In the genomic region with DNA sequence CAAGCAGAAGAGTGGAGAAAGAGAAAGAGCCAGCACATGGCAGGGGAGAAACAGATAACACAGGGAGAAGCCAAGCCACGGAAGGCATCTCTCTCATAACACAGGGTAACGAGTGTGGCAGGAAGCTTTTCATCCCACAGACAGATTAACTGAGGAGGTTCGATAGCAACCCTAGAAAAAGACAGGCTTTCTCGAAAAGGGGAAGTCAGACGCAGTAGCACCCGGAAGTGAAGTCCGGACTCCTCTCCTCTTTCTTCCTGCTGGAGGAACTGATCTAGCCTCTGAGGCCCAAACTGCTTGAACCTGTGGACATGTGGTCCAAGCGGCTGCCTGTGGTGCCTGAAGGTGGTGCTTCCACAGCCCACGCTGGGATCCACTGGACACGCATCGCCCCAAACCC, we compare ENCODE assay signal across 9 mouse cellular contexts. TPM values are rescaled to one million over a fixed set of nuclear protein-coding genes. Genes with fewer than 3 reads are reported as not detected.
DNase-seq lines count a peak whose midpoint lies in the region; ATAC-seq and TF ChIP-seq lines count a peak whose summit lies in the region.
"Had no signal": no experiment of that assay in that cellular context is flagged by ENCODE, and none has a peak within 500 bp of the region (broad histone marks: within the 10 kb centered on the region; RNA-seq: fewer than 3 reads in every experiment).

No protein-coding gene starts in this region.

- TF ChIP-seq CTCF in small intestine, adult 2 months (IDR thresholded peaks at IDR 0.05; ENCODE audit: extremely low read depth, insufficient read length, insufficient replicate concordance, low read depth, low read length) = no peak
- TF ChIP-seq CTCF in gastrocnemius, adult 2 months (IDR thresholded peaks at IDR 0.05) = no peak

- DNase-seq in CD8-positive naive resting alpha-beta T cell, adult 2 months (ENCODE audit: low read depth in 2 of 2, low spot score in 2 of 2) = peak; percentile 33 to 50
- no peak for DNase-seq in layer of hippocampus, adult 8-10 months (ENCODE audit: low spot score in 2 of 2)
- no peak for DNase-seq in gastrocnemius, adult 2 months
- DNase-seq in urinary bladder, postnatal 36 days (ENCODE audit: low spot score in 2 of 2) = no peak

- no peak for TF ChIP-seq POLR2A in small intestine, adult 2 months (IDR thresholded peaks at IDR 0.05; ENCODE audit: low read depth, low read length)

- H3K4me2 ChIP-seq in liver, embryonic 12.5 days = peak overlapping the region; percentile 70
- H3K4me2 ChIP-seq: hindbrain, embryonic 12.5 days had no signal

- peak overlapping the region; percentile 17 for H3K4me3 ChIP-seq in erythroblast, embryonic 14.5 days (replicated peaks)
- peak overlapping the region; percentile 41 for H3K4me3 ChIP-seq in liver, embryonic 12.5 days
- peak overlapping the region; percentile 37 for H3K4me3 ChIP-seq in small intestine, adult 2 months (ENCODE audit: low read depth, low read length)
- H3K4me3 ChIP-seq in gastrocnemius, adult 2 months = no peak overlapping the region
- H3K4me3 ChIP-seq: hindbrain, embryonic 12.5 days had no signal

- H3K36me3 ChIP-seq in erythroblast, embryonic 14.5 days (ENCODE audit: control insufficient read depth) = no peaks in the 10 kb centered on the region
- no peaks in the 10 kb centered on the region for H3K36me3 ChIP-seq in liver, embryonic 12.5 days
- H3K36me3 ChIP-seq in small intestine, adult 2 months (ENCODE audit: control insufficient read depth, insufficient read depth, low read length) = no peaks in the 10 kb centered on the region
- H3K36me3 ChIP-seq: hindbrain, embryonic 12.5 days had no signal

- H3K9ac ChIP-seq in liver, embryonic 12.5 days = peak overlapping the region; percentile 45
- H3K9ac ChIP-seq: hindbrain, embryonic 12.5 days had no signal

- WGBS in liver, embryonic 12.5 days (ENCODE audit: insufficient replicate concordance) = 21% methylated on average over 11 of the region's 11 CpGs
- 70% methylated on average over 11 of the region's 11 CpGs for WGBS in small intestine, adult 2 months

- H3K27ac ChIP-seq in liver, embryonic 12.5 days = peak overlapping the region; percentile 72
- peak overlapping the region; percentile 78 for H3K27ac ChIP-seq in small intestine, adult 2 months (ENCODE audit: insufficient read depth, low read depth, low read length)
- H3K27ac ChIP-seq in gastrocnemius, adult 2 months = no peak overlapping the region
- H3K27ac ChIP-seq: hindbrain, embryonic 12.5 days had no signal

- ATAC-seq in erythroblast, adult 5-6 weeks (replicated peaks; ENCODE audit: low FRiP score, poor library complexity, severe bottlenecking) = no peak
- peak; percentile 40 for ATAC-seq in liver, embryonic 12.5 days

- intact Hi-C loops in gastrocnemius, adult 2 months (cut with DNase I) = loop anchor here (10.0 kb wide), 1 partner anchor 207 kb away; no protein-coding TSS in a partner anchor

- H3K9me3 ChIP-seq in erythroblast, embryonic 14.5 days (ENCODE audit: control insufficient read depth, low read length) = no peaks in the 10 kb centered on the region
- H3K9me3 ChIP-seq in liver, embryonic 12.5 days (replicated peaks) = no peaks in the 10 kb centered on the region
- H3K9me3 ChIP-seq: hindbrain, embryonic 12.5 days had no signal

- no peaks in the 10 kb centered on the region for H3K27me3 ChIP-seq in erythroblast, embryonic 14.5 days (ENCODE audit: control insufficient read depth)
- H3K27me3 ChIP-seq in liver, embryonic 12.5 days (replicated peaks) = no peaks in the 10 kb centered on the region
- no peaks in the 10 kb centered on the region for H3K27me3 ChIP-seq in small intestine, adult 2 months (ENCODE audit: control insufficient read depth, insufficient read depth, low read length)
- H3K27me3 ChIP-seq: hindbrain, embryonic 12.5 days had no signal

- H3K4me1 ChIP-seq in erythroblast, embryonic 14.5 days (ENCODE audit: control insufficient read depth) = peaks cover 9% of the 10 kb centered on the region
- peaks cover 22% of the 10 kb centered on the region for H3K4me1 ChIP-seq in liver, embryonic 12.5 days
- H3K4me1 ChIP-seq in small intestine, adult 2 months (ENCODE audit: control insufficient read depth, insufficient read depth, insufficient read length, low read length) = 0 out of 2 replicates have a peak, but pooled peaks cover 5% of the 10 kb centered on the region
- H3K4me1 ChIP-seq: hindbrain, embryonic 12.5 days had no signal

RNA-seq across cellular contexts. Expression of a gene that starts 15.3 kb away (rescaled TPM):
- not detected in 2 replicates for polyA plus RNA-seq in erythroblast, embryonic 14.5 days (2012)
- not detected in 2 replicates for total RNA-seq in erythroblast, adult 5-6 weeks (2015; ENCODE audit: low replicate concordance)
- total RNA-seq in erythroblast, adult 5-6 weeks (2017; ENCODE audit: low replicate concordance) = not detected in 2 replicates
- 0.39 and 0.66 TPM in 2 replicates for polyA plus RNA-seq in liver, embryonic 12.5 days (2016; fragmentation: Nextera tagmentation; extraction: Ambion mirVana)
- 0.08 and 0.33 TPM in 2 replicates for polyA plus RNA-seq in small intestine, adult 2 months (2012; rRNA removed)
- 10 to 100 TPM; 17.4 to 21.0 (median 18.9) TPM for total RNA-seq in layer of hippocampus, adult 8-10 months (2022)
- not detected for total RNA-seq in gastrocnemius, adult 2 months (2021)

RNA-seq across cellular contexts. Expression of a gene that starts 38.5 kb away (rescaled TPM):
- polyA plus RNA-seq in erythroblast, embryonic 14.5 days (2012) = 0.05 and 0.10 TPM in 2 replicates
- total RNA-seq in erythroblast, adult 5-6 weeks (2015; ENCODE audit: low replicate concordance) = 33.2 and 59.8 TPM in 2 replicates
- 12.3 and 20.1 TPM in 2 replicates for total RNA-seq in erythroblast, adult 5-6 weeks (2017; ENCODE audit: low replicate concordance)
- polyA plus RNA-seq in liver, embryonic 12.5 days (2016; fragmentation: Nextera tagmentation; extraction: Ambion mirVana) = 10.5 and 11.5 TPM in 2 replicates
- 2.7 and 4.0 TPM in 2 replicates for polyA plus RNA-seq in small intestine, adult 2 months (2012; rRNA removed)
- total RNA-seq in layer of hippocampus, adult 8-10 months (2022) = 1 to 10 TPM; 3.0 to 9.8 (median 6.4) TPM
- total RNA-seq in gastrocnemius, adult 2 months (2021) = 1 to 10 TPM in 1 of 2 experiments, under 1 TPM in 1; 0.36 to 1.6 TPM

RNA-seq across cellular contexts. Expression of a gene that starts 45.4 kb away (rescaled TPM):
- polyA plus RNA-seq in erythroblast, embryonic 14.5 days (2012) = not detected in 2 replicates
- total RNA-seq in erythroblast, adult 5-6 weeks (2015; ENCODE audit: low replicate concordance) = not detected in 2 replicates
- total RNA-seq in erythroblast, adult 5-6 weeks (2017; ENCODE audit: low replicate concordance) = not detected in 2 replicates
- 0.11 and 0.18 TPM in 2 replicates for polyA plus RNA-seq in liver, embryonic 12.5 days (2016; fragmentation: Nextera tagmentation; extraction: Ambion mirVana)
- polyA plus RNA-seq in small intestine, adult 2 months (2012; rRNA removed) = 2.0 and 2.1 TPM in 2 replicates
- total RNA-seq in layer of hippocampus, adult 8-10 months (2022) = under 1 TPM; 0.40 to 0.47 (median 0.44) TPM
- under 1 TPM; 0.17 to 0.23 TPM for total RNA-seq in gastrocnemius, adult 2 months (2021)

Comparison
In these comparisons a context has a peak if more than half of its experiments do, and no peak if none do; other contexts are left out.
1. DNase-seq: peak in CD8-positive naive resting alpha-beta T cell, adult 2 months (2 of 2); none in layer of hippocampus, adult 8-10 months (0 of 2), gastrocnemius, adult 2 months (single experiment) and urinary bladder, postnatal 36 days (0 of 2).
2. RNA of a gene that starts 15.3 kb away (total RNA-seq): 17.4 to 21.0 TPM in layer of hippocampus, adult 8-10 months; not detected in gastrocnemius, adult 2 months and not detected in erythroblast, adult 5-6 weeks; every median in the first group is over 10 times any median in the second.